Mouse (Mus musculus): ENCODE data around the gene Ercc6l2.

Ercc6l2 gene

DNA sequence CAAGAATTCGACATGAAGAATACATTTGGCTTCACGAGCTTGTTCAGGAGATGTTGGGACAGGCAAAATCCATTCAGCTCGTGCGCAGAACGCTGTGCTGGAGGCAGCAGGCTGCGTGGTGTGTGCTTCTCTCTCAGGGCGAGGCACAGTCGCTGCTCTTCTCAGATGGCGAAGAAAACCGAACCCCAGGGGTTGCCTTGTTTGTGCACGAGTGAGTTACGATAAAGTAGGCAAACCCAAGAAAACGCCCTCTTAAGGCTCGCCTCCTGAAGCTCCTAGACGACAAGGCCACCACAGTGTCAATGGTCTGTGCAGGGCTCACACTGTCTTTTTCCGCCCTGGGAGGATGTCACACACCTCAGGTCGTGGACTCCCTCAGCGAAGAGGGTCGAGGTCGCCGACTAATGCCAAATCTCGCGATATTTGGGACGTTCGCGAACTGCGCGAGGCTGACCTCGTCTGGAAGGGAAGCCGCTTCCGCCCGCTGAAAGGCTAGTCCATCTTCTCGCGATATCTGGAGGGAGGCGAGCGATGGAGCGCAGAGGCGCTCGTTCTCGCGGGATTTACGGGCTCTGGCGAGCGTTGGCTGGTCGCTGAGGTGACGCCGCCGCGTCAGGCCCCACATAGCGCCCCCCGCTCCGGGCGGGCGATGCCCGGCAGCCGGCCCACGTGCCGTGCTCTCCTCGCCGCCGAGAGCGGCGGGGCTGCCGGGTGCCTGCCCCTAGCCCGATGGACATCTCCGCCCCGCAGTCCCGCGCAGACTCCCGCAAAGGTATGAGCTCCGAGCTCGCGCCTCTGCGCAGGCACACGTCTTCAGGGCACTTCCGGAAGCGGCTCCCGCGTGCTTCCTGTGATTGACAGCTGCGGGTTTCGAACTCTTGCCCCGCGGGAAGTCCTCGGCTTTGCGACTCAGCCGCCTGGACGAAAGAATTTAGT, at the start of gene Ercc6l2:
TSS of gene Ercc6l2 (plus strand) at position 495 of the 936 bp plus-strand sequence.
- DNase-seq (ENCODE audit: low read depth, low spot score) = peak; percentile 100

DNA sequence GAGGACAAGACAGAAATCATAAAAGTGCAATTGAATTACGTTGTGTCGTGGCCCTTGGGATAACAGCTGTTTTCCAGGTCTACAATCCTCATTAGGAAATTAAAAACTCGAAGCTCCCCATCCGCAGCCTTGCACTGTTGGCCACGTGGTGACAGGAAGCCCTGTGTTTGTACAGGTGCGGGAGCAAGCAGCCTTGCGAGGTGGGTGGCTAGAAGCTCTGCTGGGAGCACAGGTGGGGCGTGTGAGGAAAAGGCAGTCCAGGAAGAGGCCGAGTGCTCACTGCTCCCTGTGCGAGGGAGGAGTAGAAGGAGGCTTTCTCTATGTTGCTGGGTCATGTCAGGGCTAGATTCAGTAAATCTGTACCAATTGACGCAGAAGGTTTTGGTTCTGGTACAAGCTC, 49.0 kb upstream of the Ercc6l2 start:
- DNase-seq (ENCODE audit: low read depth, low spot score) = peak; percentile 49

DNA sequence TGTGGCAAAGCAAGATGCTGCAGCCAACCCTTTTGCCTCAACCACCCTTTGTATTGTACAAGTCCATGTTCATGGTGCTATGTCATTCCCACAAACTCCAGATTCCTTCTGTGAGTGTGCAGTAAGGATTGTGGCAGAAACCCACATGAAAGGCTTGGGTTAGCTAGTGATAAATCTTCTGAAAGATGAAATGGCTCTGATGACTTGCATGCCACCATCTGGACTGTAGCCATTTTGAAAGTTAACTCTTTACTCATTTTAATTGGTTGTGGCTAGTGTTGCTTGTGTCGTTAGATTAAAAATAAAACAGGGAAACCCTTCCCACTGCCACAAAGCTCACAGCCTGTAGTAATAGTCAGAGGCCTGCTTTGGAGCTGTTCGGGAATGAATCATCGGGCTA, 44.0 kb upstream of the Ercc6l2 start:
- no peak for DNase-seq (ENCODE audit: low read depth, low spot score)

DNA sequence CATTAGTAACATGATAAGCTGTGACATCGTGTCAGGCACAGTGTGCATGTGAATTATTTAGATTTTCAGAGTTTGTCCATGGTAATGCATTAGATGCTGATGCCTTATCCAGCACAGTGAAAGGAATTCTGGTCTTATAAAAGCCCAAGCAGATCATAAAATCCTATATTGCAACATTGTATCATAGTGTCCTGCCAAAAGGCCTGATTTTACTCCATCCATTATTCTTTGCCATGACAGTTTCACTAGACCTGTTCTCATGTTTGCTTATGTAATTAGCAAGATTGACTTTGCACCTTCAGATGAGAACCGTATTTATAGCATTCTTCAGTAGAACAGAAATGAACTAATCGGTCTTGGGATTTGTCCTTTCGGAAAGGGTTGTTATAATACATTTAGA, 36.1 kb upstream of the Ercc6l2 start:
- no peak for DNase-seq (ENCODE audit: low read depth, low spot score)

DNA sequence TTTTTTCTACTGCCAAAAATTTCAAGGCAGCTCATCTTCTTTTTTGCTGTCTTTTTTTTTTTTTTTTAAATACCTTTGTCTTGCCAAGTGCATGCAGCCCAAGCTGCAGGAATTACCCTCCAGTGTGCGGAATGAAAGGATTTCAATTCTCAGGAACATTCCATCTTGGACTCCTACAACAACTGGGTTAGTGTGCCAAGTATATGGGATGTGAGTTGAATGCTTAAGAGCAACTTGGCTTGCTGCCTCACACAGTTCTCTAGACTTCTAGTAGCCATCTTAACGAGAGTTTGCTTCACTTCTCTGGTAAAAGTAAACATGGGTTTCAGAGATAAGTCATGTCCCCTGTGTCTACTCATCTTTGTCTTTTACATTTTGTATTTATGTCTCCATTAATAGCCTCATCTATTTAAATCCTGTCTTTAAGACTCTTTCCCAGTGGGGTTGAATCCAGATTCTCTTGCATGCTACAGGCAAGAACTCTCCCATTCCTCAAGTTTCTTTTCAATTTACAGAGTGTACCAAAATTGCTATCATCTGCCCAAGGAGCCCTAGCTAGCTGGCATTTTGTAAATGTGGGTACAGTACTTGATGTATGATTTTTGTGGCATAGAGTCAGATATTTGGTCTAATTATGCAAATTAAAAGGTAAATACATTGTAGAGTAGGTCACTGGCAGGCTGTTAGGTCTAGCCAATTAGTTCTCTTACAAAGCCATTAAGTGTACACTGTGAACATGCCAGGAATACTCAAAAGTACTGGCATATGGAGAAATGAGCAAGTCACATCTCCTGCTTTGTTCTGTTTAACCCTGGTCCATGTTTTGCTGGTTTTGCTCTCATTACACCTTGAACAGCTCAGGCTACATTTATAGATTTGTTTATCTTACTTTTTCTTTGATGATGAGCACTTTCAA, 35.4 kb upstream of the Ercc6l2 start:
- DNase-seq (ENCODE audit: low read depth, low spot score) = no peak

DNA sequence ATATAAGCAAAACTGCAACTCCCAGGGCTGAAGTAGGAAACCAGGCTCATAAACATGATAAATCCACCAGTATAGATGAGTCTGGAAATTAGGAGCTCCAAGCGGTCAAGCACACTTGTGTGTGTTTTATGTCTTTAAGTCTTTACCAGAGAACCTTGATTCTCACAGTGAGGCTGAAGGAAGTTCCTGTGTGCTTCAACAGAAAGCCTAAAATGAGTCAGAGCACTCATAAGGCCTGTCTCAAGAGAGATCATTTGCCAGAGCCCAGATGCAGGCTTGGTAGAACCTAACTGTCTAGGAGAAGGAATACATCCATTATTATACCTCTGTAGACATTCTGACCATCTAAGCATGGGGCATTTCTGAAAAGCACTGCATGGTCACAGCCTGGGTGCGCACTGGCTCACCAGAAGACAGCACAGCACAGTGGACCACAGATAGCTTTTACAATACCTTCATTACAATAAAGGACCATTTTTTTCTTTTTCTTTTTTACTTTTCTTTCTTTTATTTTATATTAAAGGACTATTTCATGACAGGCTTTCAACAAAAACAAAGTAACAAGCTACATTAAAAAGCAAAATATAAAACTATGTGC, 22.7 kb upstream of the Ercc6l2 start:
- DNase-seq (ENCODE audit: low read depth, low spot score) = no peak

DNA sequence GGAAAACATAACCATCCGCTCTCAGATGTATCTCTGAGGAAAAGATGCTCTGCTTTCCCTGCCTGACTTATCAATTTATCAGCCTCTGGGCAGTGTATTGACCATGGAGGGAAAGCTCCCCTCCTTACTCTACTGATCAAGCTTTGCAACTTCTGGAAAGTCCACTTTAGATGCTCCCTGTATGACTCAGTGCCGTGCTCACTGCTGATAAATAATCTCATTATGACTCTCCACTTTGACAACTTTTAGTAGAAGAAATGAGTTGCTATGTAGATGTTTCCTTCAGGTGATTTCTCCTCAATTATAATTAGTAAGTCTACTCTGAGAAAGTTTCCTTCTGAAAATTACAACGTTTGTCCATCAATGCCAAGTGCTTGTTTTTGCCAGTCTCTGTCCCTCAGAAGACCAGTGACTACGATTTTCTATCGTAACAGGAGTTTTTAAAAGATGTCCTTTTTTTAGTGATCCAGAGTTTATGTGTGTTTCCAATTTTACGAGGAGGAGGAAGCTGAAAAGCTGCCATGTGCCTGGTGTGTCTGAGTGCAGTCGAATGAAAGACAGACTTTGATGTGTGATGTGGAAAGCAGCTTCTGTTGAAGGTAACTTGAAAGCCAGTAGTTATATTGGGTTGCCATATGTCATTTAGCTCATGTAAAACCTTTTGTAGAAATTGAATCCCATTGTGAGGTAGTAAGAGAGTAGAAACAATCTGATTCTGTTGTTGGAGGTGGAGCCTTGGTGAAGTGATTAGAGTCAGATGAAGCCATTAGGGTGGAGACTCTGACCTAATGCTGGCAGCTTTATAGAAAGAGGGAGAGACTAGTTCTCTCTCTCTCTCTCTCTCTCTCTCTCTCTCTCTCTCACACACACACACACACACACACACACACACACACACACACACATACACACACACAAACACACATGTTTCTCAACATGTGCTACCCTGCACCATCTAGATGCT, 21.4 kb upstream of the Ercc6l2 start:
- no peak for DNase-seq (ENCODE audit: low read depth, low spot score)

DNA sequence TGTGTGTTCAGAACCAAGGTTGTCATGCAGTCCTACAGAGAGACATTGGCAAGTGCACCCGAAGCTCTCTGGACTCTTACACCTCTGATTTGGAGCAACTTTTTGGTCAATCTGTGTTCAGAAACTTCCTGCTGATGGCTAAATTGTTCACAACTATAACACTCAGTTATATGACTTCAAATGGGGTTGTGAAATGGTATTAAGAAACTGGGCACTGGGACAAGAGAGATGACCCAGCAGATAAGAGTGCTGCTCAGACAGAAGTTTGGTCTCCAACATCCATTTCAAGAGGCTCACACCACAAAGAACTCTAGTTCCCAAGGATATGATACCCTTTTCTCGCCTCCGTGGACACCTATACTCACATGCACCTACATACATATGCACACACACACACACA, 16.4 kb upstream of the Ercc6l2 start:
- no peak for DNase-seq (ENCODE audit: low read depth, low spot score)

DNA sequence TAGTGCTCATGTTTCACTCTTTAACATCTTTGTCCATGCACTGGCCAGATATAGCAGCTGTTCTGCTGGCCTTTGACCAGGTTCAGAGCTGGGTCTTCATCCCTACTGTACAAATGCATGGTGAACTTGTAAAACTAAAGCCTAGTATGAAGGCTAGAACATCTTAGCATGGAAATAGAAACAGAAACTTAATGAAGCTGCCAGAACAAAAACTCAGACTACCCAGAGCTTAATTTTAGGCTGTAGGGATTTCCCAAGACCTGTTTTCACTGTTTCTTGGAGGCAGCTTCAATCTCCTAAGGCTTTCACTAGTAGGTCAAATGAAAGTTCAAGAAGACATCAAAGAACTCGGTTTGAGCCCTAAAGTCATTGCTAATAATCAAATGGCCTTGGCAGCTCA, 15.1 kb upstream of the Ercc6l2 start:
- DNase-seq (ENCODE audit: low read depth, low spot score) = no peak

DNA sequence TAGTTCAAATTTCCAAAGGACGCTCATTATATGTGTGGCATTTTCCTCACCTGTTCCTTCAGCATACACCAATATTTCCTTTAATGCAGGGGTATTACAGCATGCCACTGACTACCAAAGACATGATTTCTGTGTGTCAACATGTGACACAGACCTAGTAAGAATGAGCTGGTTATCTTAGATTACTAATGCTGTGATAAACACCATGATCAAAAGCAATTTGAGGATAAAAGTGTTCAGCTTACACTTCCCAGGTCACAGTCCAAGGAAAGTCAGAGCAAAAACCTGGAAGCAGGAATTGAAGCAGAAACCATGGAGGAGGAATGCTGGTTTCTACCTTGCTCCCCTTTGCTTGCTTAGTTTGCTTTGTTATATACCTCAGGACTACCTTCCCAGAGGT, 13.8 kb upstream of the Ercc6l2 start:
- DNase-seq (ENCODE audit: low read depth, low spot score) = no peak

DNA sequence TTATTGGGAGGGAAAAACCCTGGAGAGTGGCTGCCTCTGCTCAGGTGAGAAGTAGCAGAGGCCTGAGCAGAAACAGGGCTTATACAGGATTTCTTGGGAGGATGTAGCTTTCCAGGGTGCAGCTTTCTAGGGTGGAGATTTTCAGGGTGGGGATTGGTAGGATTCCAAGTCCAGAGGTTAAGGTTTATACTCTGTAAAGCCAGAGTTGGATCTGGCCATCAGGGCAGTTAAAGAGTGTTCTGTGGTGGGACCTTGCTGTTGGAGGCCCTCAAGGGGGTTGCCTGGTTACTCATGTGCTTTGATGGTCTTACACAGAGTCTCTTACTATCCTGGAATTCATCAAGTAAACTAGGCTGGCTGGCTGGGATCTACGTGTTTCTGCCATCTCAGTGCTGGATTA, 7.8 kb upstream of the Ercc6l2 start:
- DNase-seq (ENCODE audit: low read depth, low spot score) = no peak

DNA sequence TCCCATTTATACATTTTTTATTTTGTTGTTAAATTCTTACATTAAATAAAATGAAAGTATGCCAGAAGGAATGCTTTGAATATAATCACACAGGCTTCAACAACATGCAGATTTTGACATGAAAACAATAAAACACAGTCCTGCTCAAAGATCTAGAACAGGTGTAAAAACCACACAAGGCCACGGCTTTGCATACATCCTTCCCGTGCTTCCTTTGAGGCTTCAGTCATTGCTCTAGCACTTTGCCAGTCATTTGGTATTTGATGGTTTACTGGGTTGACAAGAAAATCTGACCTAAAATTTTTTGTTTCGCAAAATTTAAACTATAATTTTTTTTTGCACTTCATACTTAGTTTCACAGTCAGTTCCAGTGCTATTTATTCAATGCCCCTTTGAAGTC, 7.1 kb upstream of the Ercc6l2 start:
- no peak for DNase-seq (ENCODE audit: low read depth, low spot score)

DNA sequence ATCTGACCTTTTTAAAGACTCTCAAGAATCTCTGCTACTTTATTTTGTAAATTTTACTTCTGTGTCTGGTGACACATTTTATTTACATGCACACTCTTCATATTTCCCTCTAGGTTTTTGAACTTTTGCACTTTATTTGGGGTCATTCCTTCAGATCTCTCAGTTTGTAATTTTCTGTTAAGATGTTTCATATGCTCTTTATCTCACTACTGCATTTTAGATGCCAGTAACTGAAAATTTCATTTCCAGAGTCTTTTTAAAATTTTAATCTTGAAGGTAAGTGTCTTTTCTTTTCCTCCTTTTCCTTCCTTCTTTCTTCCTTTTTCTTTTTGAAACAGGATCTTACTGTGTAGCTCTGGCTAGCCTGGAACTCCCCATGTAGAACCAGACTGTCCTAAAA, 3.6 kb upstream of the Ercc6l2 start:
- no peak for DNase-seq (ENCODE audit: low read depth, low spot score)

DNA sequence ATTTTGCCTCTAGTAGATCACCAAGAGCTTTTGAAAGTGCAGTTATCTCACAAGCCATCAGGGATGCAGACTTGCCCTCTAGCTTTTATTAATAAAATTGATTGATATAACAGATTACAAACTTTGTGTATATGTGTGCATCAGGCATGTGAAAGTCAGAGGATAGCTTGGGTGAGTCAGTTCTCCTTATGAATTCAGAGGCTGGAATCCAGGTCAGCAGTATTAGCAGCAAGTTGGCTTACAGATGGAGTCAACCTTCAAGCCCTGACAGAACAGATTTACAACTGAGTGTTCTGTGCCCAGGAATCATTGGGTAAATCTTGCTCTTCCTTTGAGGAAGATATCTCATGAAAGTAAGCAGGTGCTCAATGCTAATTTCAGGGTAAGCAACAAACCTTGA, 891 bp downstream of the Ercc6l2 start:
- DNase-seq (ENCODE audit: low read depth, low spot score) = no peak

DNA sequence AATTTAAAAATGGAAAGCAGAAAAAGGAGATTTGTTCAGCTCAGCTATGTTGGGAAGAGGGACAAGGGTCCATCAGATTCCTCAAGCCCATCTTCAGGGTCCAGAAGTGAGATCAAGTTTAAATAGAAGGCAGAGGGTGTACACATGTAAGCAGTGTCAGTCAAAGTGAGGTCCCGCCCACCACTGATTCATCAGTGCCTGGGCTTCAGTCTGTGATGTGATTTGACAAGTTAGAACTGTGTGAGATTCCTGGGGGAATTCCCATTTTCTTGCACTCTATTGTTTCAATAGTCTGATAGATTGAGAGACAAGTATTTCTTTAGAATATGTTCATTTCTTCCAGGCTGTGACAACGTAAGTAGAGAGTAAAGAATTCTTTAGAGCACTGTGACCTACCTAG, 30.7 kb downstream of the Ercc6l2 start:
- no peak for DNase-seq (ENCODE audit: low read depth, low spot score)

DNA sequence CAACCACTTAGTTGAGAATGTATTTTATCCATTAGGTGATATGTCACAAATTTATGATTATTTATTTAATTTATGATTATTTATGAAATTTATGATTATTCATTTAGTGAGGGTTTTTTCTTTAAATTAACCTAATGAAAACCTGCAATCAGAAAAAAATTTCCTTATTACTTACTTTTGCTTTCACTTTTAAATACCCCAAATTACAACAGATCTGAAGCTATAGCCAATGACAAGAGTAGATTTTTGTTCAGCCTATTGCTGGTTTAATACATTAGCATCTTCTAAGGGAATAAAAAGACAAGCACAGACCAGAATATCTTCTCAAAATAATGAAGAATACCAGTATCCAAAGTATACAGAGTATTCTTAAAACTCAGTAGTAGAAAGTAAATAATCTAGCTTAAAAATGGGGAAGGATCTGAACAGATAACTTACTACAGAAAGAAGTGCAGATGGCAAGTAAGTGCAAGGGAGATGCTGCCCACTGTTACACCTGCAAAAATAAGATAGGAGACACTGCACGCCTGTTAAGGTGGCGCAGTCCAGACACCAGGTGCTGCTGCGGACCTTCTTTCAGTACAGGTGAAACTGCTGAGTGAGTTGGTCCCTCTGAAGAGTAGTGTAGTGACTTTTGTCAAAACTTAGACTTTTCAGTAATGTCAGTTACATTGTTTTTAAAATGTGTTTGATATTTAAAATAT, 35.4 kb downstream of the Ercc6l2 start:
- DNase-seq (ENCODE audit: low read depth, low spot score) = no peak

DNA sequence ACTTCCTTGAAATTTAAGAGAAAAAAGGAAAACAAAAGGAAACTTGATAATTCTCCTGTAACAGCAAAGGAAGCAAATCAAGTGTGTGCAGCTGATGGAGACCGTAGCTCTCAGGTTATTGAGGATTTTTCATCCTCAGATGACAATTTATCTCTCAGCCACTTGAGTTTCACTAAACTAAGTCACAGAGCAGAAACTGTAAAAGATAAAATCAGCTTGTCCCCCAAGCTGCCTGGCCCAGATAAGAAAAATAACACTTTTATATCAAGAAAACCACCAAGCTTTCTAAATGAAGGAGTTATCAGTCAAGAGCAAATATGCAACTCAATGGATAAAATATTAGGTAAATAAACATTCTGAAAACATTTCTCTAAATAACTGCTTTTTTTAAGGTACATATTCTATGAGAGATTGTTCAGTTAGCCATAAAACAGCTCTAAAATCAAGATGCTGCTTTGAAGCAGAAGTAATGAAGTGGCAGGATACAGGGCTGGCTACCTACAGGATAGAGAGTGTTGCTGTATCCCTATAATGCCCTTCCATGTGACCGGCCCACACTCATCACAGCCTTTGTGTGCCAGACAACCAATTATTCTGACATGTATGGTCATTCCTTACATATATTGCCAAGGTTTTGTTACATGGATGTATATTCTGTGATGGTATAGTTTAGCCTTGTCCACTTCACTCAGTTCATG, 57.7 kb downstream of the Ercc6l2 start:
- DNase-seq (ENCODE audit: low read depth, low spot score) = no peak

DNA sequence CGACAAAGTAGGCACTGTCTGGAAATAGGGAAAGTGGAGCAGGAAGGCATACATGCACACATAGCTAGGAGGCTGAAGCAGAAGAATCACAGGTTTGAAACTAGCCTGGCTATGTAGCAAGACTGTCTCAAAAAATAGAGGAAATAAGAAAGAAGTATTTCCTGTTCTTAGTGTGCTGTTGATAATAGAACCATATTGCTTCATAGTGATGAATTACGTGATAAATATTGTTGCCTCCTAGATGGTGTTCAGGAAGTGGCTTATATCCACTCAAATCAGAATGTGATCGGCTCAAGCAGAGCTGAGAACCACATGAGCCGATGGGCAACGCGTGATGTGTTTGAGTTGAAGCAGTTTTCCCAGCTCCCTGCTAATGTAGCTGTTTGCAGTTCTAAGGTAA, 62.1 kb downstream of the Ercc6l2 start:
- no peak for DNase-seq (ENCODE audit: low read depth, low spot score)

DNA sequence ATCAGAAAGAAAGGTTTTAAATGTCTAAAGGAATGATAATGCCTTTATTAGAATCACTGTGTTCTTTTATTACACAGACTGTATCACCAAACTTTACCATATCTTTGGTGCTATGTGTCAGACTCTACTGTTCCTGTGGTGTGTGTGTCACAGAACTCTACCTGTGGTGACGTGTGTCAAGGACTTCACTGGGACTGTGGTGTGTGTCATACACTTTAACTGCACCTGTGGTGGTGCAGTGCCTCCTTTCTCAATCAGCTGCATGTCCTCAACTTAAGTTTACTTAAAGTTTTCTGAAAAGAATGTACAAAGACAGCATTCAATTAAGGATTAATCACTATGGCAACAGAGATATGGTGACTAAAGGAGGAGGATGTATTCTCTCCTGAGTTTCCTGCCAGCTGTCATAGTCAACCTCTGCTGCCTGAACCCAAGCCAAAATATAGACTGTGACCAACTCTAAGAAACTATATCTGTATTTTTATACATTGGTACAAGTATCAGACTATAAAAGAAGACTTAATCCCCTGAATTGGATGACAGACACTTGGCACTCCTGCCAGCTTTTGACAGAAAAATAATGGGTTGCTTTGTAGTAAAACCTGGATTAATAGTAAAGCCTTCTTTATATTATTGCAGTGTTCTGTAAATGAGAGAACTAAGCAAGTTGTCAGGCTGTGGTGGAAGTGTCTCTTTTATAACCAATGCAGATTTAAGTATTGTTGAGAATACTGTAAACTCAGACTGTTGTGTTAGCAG, 64.2 kb downstream of the Ercc6l2 start:
- no peak for DNase-seq (ENCODE audit: low read depth, low spot score)

All from forelimb bud, embryonic 11.5 days (tissue).